Mouse (Mus musculus): Measurements from ENCODE around the gene Gpr101.

Gpr101 gene

GRCm38 (mm10) chrX:57503634-57504033 is at the start of gene Gpr101:
Gpr101 (minus strand) TSS chrX:57503757.
- DNase-seq (ENCODE audit: low read depth, low spot score), result no peak

GRCm38 (mm10) chrX:57521117-57522095 is 17.8 kb upstream of the Gpr101 start:
- DNase-seq (ENCODE audit: low read depth, low spot score), result no peak

GRCm38 (mm10) chrX:57506247-57506646 is 2.7 kb upstream of the Gpr101 start:
- no peak for DNase-seq (ENCODE audit: low read depth, low spot score)
